ENCODE assay signal across 12 mouse cellular contexts in genomic region chr7:63796001-63796632, GRCm38 (mm10).
DNase-seq lines count a peak whose midpoint lies in the region; ATAC-seq lines count a peak whose summit lies in the region.
"Had no signal": no experiment of that assay in that cellular context is flagged by ENCODE, and none has a peak within 500 bp of the region (broad histone marks: within the 10 kb centered on the region; RNA-seq: fewer than 3 reads in every experiment).

No protein-coding gene starts in this region.

- DNase-seq in WW6 (ENCODE audit: low read depth, low spot score): peak; percentile 34
- DNase-seq in cerebellum, adult 18-20 months: peak; percentile 70 to 77
- peak; percentile 44 for DNase-seq in forebrain, embryonic 10.5 days (ENCODE audit: extremely low spot score, low spot score)
- no peak for DNase-seq in thymus, postnatal 0 days (ENCODE audit: low spot score)
- DNase-seq in kidney, adult 11 months: no peak
- no peak for DNase-seq in layer of hippocampus, adult 18-20 months (ENCODE audit: low spot score in 2 of 2)
- DNase-seq: heart, adult 18-20 months; thymus, postnatal 25 days had no signal

- peaks cover 14% of the 10 kb centered on the region for H3K4me1 ChIP-seq in forebrain, embryonic 10.5 days
- peaks cover 11% of the 10 kb centered on the region for H3K4me1 ChIP-seq in midbrain, embryonic 12.5 days
- H3K4me1 ChIP-seq: intestine, embryonic 15.5 days; liver, embryonic 15.5 days had no signal

- no peaks in the 10 kb centered on the region for H3K9me3 ChIP-seq in forebrain, embryonic 10.5 days
- H3K9me3 ChIP-seq in midbrain, embryonic 12.5 days: no peaks in the 10 kb centered on the region
- H3K9me3 ChIP-seq: G1E; intestine, embryonic 15.5 days; liver, embryonic 15.5 days had no signal

- WGBS in forebrain, embryonic 10.5 days: 9% methylated on average over 8 of the region's 8 CpGs
- 6% methylated on average over 8 of the region's 8 CpGs for WGBS in midbrain, embryonic 12.5 days

- H3K27me3 ChIP-seq in forebrain, embryonic 10.5 days (ENCODE audit: poor library complexity, severe bottlenecking): no peaks in the 10 kb centered on the region
- peaks cover 3% of the 10 kb centered on the region; the same call in 1 of the 2 replicates for H3K27me3 ChIP-seq in midbrain, embryonic 12.5 days
- H3K27me3 ChIP-seq: intestine, embryonic 15.5 days; liver, embryonic 15.5 days had no signal

- H3K36me3 ChIP-seq in forebrain, embryonic 10.5 days (replicated peaks): no peaks in the 10 kb centered on the region
- no peaks in the 10 kb centered on the region for H3K36me3 ChIP-seq in midbrain, embryonic 12.5 days
- H3K36me3 ChIP-seq: G1E; intestine, embryonic 15.5 days; liver, embryonic 15.5 days had no signal

- ATAC-seq in midbrain, embryonic 12.5 days (ENCODE audit: low FRiP score, low read depth): peak; percentile 71; the same call in 1 of the 2 replicates
- ATAC-seq: intestine, embryonic 15.5 days had no signal

- H3K27ac ChIP-seq in forebrain, embryonic 10.5 days: no peak overlapping the region
- peak overlapping the region; percentile 39; the same call in 1 of the 2 replicates for H3K27ac ChIP-seq in midbrain, embryonic 12.5 days (replicated peaks)
- H3K27ac ChIP-seq: intestine, embryonic 15.5 days; liver, embryonic 15.5 days had no signal

- no peak overlapping the region for H3K4me2 ChIP-seq in midbrain, embryonic 12.5 days (replicated peaks)
- H3K4me2 ChIP-seq: intestine, embryonic 15.5 days; liver, embryonic 15.5 days had no signal

- no peak overlapping the region for H3K4me3 ChIP-seq in forebrain, embryonic 10.5 days
- no peak overlapping the region for H3K4me3 ChIP-seq in midbrain, embryonic 12.5 days
- H3K4me3 ChIP-seq: intestine, embryonic 15.5 days; liver, embryonic 15.5 days had no signal

- no peak overlapping the region for H3K9ac ChIP-seq in midbrain, embryonic 12.5 days (replicated peaks)
- H3K9ac ChIP-seq: intestine, embryonic 15.5 days; liver, embryonic 15.5 days had no signal

Comparison
In these comparisons a context has a peak if more than half of its experiments do, and no peak if none do; other contexts are left out.
1. DNase-seq: peak in WW6 (single experiment), cerebellum, adult 18-20 months (2 of 2) and forebrain, embryonic 10.5 days (single experiment); none in thymus, postnatal 0 days (single experiment), kidney, adult 11 months (single experiment) and layer of hippocampus, adult 18-20 months (0 of 2).